Mouse (Mus musculus) hindbrain, embryonic 10.5 days (tissue): ENCODE results near the gene Atpaf2. TPM values are rescaled to one million over a fixed set of nuclear protein-coding genes. Genes with fewer than 3 reads are reported as not detected.

Source experiments
- DNase-seq: peaks from one replicate; pipeline ENCODE4 v3.0.0-alpha.2; 2017; ENCODE audit warnings: low spot score
- H3K27ac ChIP-seq: fragments of 300-500 bp; sonication (generic); 2 replicates; pipeline ENCODE4 v1.5.1; 2016; ENCODE audit warnings: mild to moderate bottlenecking, moderate library complexity
- H3K27me3 ChIP-seq: fragments of 300-500 bp; sonication (generic); 2 replicates; pipeline ENCODE4 v1.6.1; 2016; ENCODE audit warnings: mild to moderate bottlenecking; ENCODE audit not compliant: poor library complexity, insufficient read depth, severe bottlenecking
- H3K36me3 ChIP-seq: fragments of 300-500 bp; sonication (generic); 2 replicates; pipeline ENCODE4 v1.6.1; 2016; ENCODE audit warnings: mild to moderate bottlenecking, moderate library complexity
- H3K4me1 ChIP-seq: fragments of 300-500 bp; sonication (generic); replicated peaks from 2 replicates; pipeline ENCODE4 v1.6.1; 2016; ENCODE audit warnings: mild to moderate bottlenecking
- H3K4me3 ChIP-seq: fragments of 300-500 bp; sonication (generic); 2 replicates; pipeline ENCODE4 v1.5.1; 2016; ENCODE audit warnings: mild to moderate bottlenecking, moderate library complexity
- H3K9me3 ChIP-seq: fragments of 300-500 bp; sonication (generic); 2 replicates; pipeline ENCODE4 v1.6.1; 2016; ENCODE audit warnings: mild to moderate bottlenecking, moderate library complexity
- WGBS: fragments of 180-500 bp; shearing (Covaris S2); methylation state at CpG from one replicate; pipeline ENCODE4 v1.1.7; 2016; 5-methylcytosine and 5-hydroxymethylcytosine counted together
- polyA plus RNA-seq: library from polyadenylated mRNA; unstranded; fragments of >200 nt; fragmentation: Nextera tagmentation; extraction: Ambion mirVana; gene quantifications from 2 replicates; pipeline ENCODE4 v1.2.1, GENCODE M21; 2016

Gene Atpaf2
- polyA plus RNA-seq, 1 experiment from 2014 or later: 43.0 TPM

DNA sequence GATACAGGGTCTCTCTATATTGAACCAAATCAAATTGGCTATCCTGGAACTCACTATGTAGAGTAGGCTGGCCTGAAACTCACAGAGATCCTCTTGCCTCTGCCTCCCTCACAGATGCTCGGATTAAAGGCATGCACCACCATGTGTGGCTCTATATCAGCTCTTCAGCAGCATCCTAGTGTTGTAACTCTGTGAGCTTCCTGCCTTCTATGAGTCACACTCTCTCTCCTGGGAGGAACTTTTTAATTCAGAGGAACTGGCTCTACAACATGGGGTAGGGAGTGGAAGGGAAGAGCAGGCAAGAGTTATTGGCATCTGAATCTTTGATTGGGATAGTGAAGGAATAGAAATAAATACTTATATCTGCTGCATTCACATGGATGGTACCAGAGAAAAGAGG is 61.1 kb downstream of the Atpaf2 start:
- no peak for DNase-seq
- no peak overlapping the region for H3K4me3 ChIP-seq
- no peaks in the 10 kb centered on the region for H3K27me3 ChIP-seq
- no peaks in the 10 kb centered on the region for H3K9me3 ChIP-seq
- no peak overlapping the region for H3K27ac ChIP-seq
- peaks cover 14% of the 10 kb centered on the region for H3K4me1 ChIP-seq
- WGBS: 58% methylated on average over 1 of the region's 1 CpGs
- no peaks in the 10 kb centered on the region for H3K36me3 ChIP-seq

GRCm38 (mm10) chr11:60355952-60356351 is 62.3 kb downstream of the Atpaf2 start:
- DNase-seq: no peak
- H3K27me3 ChIP-seq: no peaks in the 10 kb centered on the region
- WGBS: 92% methylated on average over 2 of the region's 2 CpGs
- H3K4me1 ChIP-seq: peaks cover 22% of the 10 kb centered on the region
- H3K9me3 ChIP-seq: no peaks in the 10 kb centered on the region
- no peaks in the 10 kb centered on the region for H3K36me3 ChIP-seq
- H3K4me3 ChIP-seq: no peak overlapping the region
- H3K27ac ChIP-seq: no peak overlapping the region

DNA sequence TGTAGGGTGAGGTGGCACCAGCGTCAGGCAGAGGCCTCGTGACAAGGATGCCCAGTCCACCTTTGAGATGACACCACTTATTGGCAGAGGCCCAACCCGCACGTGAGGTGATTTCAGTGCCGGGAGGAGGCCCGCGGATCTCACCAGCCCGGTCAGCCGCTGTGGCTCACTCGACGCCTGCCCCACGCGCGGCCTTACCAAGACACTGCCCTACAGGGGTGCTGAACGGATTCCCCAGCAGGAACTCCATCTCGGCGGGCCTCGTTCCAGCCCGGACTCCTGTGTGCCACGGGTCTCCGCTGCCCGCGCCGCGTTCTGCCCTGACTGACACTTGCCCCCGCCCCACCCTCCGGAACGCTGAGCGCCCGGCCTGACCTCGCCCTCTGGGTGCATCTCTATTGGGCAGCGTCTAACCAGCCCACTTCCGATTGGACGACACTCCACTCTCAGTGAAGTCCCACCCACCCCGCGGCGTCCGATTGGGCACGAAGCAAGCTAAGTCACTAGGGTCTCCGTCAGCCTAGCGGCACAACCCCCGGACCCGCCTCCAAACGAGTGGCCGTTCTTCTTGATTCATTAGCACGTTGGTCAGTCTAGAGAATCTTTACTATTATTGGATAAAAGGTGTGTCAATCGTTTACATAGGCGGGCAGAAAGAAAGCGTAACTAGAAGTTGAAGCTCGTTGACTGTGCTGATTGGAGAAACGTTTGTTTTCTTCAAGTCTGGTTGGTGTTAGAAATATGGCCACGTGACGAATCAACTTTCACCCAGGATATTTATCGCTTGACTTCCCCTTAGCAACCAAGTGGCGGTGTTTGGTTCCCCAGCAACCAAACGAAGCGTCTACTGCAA is 65.5 kb downstream of the Atpaf2 start, which contains the start of the genes Tom1l2 and Drc3:
Gene Tom1l2, minus strand, starts transcription at position 347 of the 853 bp plus-strand sequence.
Gene Drc3, plus strand, starts transcription at position 771 of the 853 bp plus-strand sequence.
- H3K27ac ChIP-seq: peak within 1 kb of the TSS; percentile 84

GRCm38 (mm10) chr11:60351925-60352371 is 66.3 kb downstream of the Atpaf2 start:
- Histone ChIP-seq H3K27ac (peak overlapping the region; percentile 84), H3K36me3 (no peaks in the 10 kb centered on the region), H3K27me3 (no peaks in the 10 kb centered on the region), H3K4me1 (peaks cover 22% of the 10 kb centered on the region), H3K4me3 (peak overlapping the region; percentile 75), H3K9me3 (no peaks in the 10 kb centered on the region)
- DNase-seq: no peak
- 30% methylated on average over 11 of the region's 11 CpGs for WGBS

More for the DNA sequence above, 65.5 kb downstream of the Atpaf2 start, which contains the start of the genes Tom1l2 and Drc3:
- peak within 1 kb of the TSS; percentile 75 for H3K4me3 ChIP-seq
- DNase-seq: peak; percentile 100
- WGBS: under 1% methylated on average over 57 of the region's 57 CpGs
- peaks cover 22% of the 10 kb centered on the region for H3K4me1 ChIP-seq
- no peaks in the 10 kb centered on the region for H3K36me3 ChIP-seq
- no peaks in the 10 kb centered on the region for H3K9me3 ChIP-seq
- H3K27me3 ChIP-seq: no peaks in the 10 kb centered on the region

DNA sequence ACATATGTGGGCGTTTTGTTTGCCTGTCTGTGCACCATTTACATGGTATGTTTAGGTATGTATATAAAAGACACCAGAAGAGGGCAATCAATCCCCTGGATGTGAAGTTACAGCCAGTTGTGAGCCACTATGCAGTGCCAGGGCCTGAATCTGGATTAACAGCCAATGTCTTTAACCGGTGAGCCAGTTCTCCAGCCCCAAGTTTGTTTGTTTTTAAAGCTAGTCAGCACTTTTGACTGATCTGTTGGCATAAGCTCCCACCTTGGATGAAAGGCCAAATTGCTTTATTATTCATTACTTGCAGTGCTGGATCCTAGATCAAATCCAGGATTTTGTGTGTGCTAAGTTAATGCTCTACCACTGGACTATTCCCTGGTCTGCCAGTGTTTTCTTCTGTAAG is 66.9 kb downstream of the Atpaf2 start:
- Histone ChIP-seq H3K4me1 (peaks cover 22% of the 10 kb centered on the region), H3K4me3 (peak overlapping the region; percentile 75), H3K27me3 (no peaks in the 10 kb centered on the region), H3K27ac (no peak overlapping the region), H3K9me3 (no peaks in the 10 kb centered on the region), H3K36me3 (no peaks in the 10 kb centered on the region)
- DNase-seq: no peak
- 55% methylated on average over 2 of the region's 2 CpGs for WGBS

Other genes starting within 250 kb of the Atpaf2 start
- 45.0 and 55.8 TPM in 2 replicates for gene Srebf1, start 195.9 kb downstream of the Atpaf2 start, polyA plus RNA-seq
- 21.6 and 30.7 TPM in 2 replicates for gene Tom1l2, start 65.6 kb downstream of the Atpaf2 start, polyA plus RNA-seq
- gene Drc3, start 65.1 kb downstream of the Atpaf2 start, polyA plus RNA-seq: 2.8 and 6.0 TPM in 2 replicates
- gene Gid4, start 1.3 kb downstream of the Atpaf2 start, polyA plus RNA-seq: 26.6 and 30.0 TPM in 2 replicates
- 131 TPM in 2 replicates for gene Drg2, start 36.1 kb upstream of the Atpaf2 start, polyA plus RNA-seq
- gene Myo15, start 50.9 kb upstream of the Atpaf2 start, polyA plus RNA-seq: 0.16 and 0.36 TPM in 2 replicates
- 31.9 and 33.8 TPM in 2 replicates for gene Alkbh5, start 117.9 kb upstream of the Atpaf2 start, polyA plus RNA-seq